Mouse (Mus musculus): Measurements from ENCODE around the gene Ghrh.

The Ghrh gene

GRCm38 (mm10) chr2:157308273-157308917, 38.9 kb downstream of the Ghrh start:
- DNase-seq (ENCODE audit: inconsistent ontology term), result no peak

- DNase-seq (ENCODE audit: inconsistent ontology term), result no peak
Measured at GRCm38 (mm10) chr2:157307715-157308265, 39.5 kb downstream of the Ghrh start.

- DNase-seq (ENCODE audit: inconsistent ontology term), result no peak
Measured at GRCm38 (mm10) chr2:157306091-157307032, 40.9 kb downstream of the Ghrh start.

GRCm38 (mm10) chr2:157303096-157303495, 44.2 kb downstream of the Ghrh start:
- no peak for DNase-seq (ENCODE audit: inconsistent ontology term)

DNA sequence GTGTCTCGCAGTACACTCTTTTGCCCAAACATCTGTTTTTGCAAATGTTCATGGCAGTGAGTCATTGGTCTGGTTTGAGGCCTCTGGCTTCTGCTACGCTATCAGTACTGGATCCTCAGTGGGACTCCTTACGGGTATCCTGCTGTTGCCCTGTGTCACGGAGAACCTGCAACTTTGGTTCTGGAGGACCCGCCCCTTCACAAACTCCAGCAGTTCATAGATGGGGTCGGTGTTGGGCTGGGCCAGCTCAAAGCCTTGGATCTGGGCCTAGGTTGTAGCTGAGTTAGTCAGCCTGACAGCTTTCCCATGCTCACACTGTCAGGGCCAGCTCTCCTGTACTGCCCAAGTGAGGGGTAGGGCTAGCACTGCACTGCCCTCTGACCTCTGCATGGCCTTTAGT, 47.3 kb downstream of the Ghrh start:
- DNase-seq (ENCODE audit: inconsistent ontology term), result no peak

GRCm38 (mm10) chr2:157296105-157296689, 51.1 kb downstream of the Ghrh start:
- no peak for DNase-seq (ENCODE audit: inconsistent ontology term)

GRCm38 (mm10) chr2:157292093-157292492, 55.2 kb downstream of the Ghrh start:
- peak; percentile 63 for DNase-seq (ENCODE audit: inconsistent ontology term)

DNA sequence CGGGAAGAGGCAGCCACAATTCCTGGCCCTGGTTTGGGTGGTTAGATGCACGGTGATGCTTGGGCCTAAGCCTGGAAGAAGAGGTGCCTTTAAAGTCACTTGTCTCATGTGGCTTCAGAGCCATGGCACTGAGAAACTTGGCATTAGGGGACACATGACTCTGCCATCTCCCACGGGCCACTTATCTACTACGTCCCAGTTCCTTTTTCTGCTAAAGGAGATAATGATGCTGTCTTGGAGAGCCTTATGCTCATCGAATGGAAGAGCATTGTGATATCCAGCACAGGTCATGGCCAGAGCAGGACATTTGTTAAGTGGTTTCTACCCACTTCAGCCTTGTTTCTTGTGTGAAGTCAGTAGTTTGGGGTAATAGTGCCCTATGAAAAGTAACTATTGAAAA, 58.3 kb downstream of the Ghrh start:
- no peak for DNase-seq (ENCODE audit: inconsistent ontology term)

DNA sequence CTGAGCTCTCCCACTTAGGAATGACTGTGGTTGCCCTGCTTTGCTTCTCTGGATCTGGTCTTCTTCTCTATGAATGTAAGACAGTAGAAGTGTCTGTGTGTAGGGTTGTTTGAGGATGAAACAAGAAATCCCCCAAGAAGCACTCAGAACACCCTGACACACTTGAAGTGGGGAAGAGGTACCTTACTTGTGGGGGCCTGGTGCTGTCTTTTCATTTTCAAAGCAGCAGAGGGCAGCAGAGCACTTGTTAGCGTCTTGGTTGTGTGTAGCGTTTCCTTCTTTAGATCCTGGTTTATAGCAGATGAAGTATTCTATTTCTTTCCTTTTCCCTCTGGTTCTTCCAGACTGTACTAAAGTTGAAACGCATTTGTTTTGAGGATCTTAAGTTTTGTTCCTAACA, 59.8 kb downstream of the Ghrh start:
- DNase-seq (ENCODE audit: inconsistent ontology term), result peak; percentile 26

DNA sequence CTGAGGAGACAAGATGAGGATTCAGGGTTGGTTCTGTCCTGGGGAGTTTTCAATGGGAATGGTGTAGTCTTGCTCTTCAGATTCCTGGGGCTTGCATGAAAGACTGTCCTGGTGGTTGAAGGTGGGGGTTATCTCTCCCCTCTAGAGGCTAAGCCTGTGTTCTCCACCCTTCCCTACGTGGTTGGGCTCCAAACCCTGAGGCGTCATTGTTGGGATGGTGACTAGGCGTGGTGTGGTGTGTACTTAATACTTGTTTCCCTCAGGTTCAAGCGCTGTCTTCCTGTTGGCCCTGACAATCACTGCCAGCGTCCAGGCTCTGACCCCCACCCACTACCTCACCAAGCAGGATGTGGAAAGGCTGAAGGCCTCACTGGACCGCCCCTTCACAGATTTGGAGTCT, 64.0 kb downstream of the Ghrh start:
- no peak for DNase-seq (ENCODE audit: inconsistent ontology term)
